18 mouse cellular contexts compared by ENCODE assay signal in genomic region chr4:111528961-111529360, GRCm38 (mm10).
"Had no signal": no experiment of that assay in that cellular context is flagged by ENCODE, and none has a peak within 500 bp of the region (broad histone marks: within the 10 kb centered on the region; RNA-seq: fewer than 3 reads in every experiment).

No protein-coding gene starts in this region.

- H3K27me3 ChIP-seq: liver, embryonic 15.5 days; lung, embryonic 15.5 days; megakaryocyte, embryonic 14.5 days; midbrain, embryonic 12.5 days; neural tube, embryonic 13.5 days; stomach, embryonic 15.5 days had no signal

- H3K4me3 ChIP-seq: liver, embryonic 15.5 days; lung, embryonic 15.5 days; megakaryocyte, embryonic 14.5 days; midbrain, embryonic 12.5 days; neural tube, embryonic 13.5 days; stomach, embryonic 15.5 days had no signal

- DNase-seq: liver, postnatal 0 days; lung, adult 2 months; lung, postnatal 14 days; lung, postnatal 36 days; midbrain, embryonic 14.5 days; right cerebral cortex, postnatal 14 days; thymus, adult 2 months; thymus, postnatal 25 days; thymus, postnatal 4 days had no signal

- ATAC-seq: liver, postnatal 0 days; lung, postnatal 0 days had no signal

- H3K27ac ChIP-seq: lung, embryonic 15.5 days; macrophage; midbrain, embryonic 12.5 days; neural tube, embryonic 13.5 days; stomach, embryonic 15.5 days; stomach, postnatal 0 days had no signal

- H3K4me1 ChIP-seq: lung, embryonic 15.5 days; megakaryocyte, embryonic 14.5 days; midbrain, embryonic 12.5 days; neural tube, embryonic 13.5 days; stomach, embryonic 15.5 days had no signal

- H3K9ac ChIP-seq: liver, postnatal 0 days; lung, embryonic 15.5 days; midbrain, embryonic 12.5 days; neural tube, embryonic 13.5 days; stomach, embryonic 15.5 days had no signal

- H3K36me3 ChIP-seq: liver, embryonic 15.5 days; lung, embryonic 15.5 days; midbrain, embryonic 12.5 days; neural tube, embryonic 13.5 days; stomach, embryonic 15.5 days had no signal

- H3K4me2 ChIP-seq: liver, embryonic 15.5 days; lung, embryonic 15.5 days; midbrain, embryonic 12.5 days; neural tube, embryonic 13.5 days; stomach, embryonic 15.5 days had no signal

- H3K9me3 ChIP-seq: liver, embryonic 15.5 days; lung, embryonic 15.5 days; midbrain, embryonic 12.5 days; neural tube, embryonic 13.5 days; stomach, embryonic 15.5 days had no signal
